ENCODE assay signal across 8 mouse cellular contexts in genomic region chr14:8317194-8318097, GRCm38 (mm10). TPM values are rescaled to one million over a fixed set of nuclear protein-coding genes. Genes with fewer than 3 reads are reported as not detected.
DNase-seq lines count a peak whose midpoint lies in the region; ATAC-seq and TF ChIP-seq lines count a peak whose summit lies in the region.

Gene Fam107a, minus strand, starts transcription at chr14:8318023.

- no peak within 1 kb of the TSS for H3K27ac ChIP-seq in heart, embryonic 15.5 days
- H3K27ac ChIP-seq in embryonic facial prominence, embryonic 13.5 days = no peak within 1 kb of the TSS
- no peak within 1 kb of the TSS for H3K27ac ChIP-seq in intestine, embryonic 15.5 days
- no peak within 1 kb of the TSS for H3K27ac ChIP-seq in midbrain, embryonic 11.5 days (ENCODE audit: low read depth, low read length)
- H3K27ac ChIP-seq in thymus, adult 2 months (ENCODE audit: control insufficient read depth, insufficient read depth, low read length) = no peak within 1 kb of the TSS

- no peak for TF ChIP-seq CTCF in thymus, adult 2 months (IDR thresholded peaks at IDR 0.05; ENCODE audit: borderline replicate concordance, control insufficient read depth, extremely low read depth, insufficient read depth, low read length, poor library complexity)

- DNase-seq in heart, postnatal 4 days = no peak
- DNase-seq in midbrain, embryonic 11.5 days (ENCODE audit: low spot score, missing footprints) = peak; percentile 92
- no peak for DNase-seq in thymus, adult 2 months
- no peak for DNase-seq in gastrocnemius, postnatal 4 days (ENCODE audit: low spot score in 2 of 2)

- H3K4me1 ChIP-seq in heart, embryonic 15.5 days (replicated peaks) = peaks cover 16% of the 10 kb centered on the region
- H3K4me1 ChIP-seq in embryonic facial prominence, embryonic 13.5 days = peaks cover 21% of the 10 kb centered on the region
- peaks cover 5% of the 10 kb centered on the region; the same call in 1 of the 2 replicates for H3K4me1 ChIP-seq in intestine, embryonic 15.5 days (replicated peaks)
- peaks cover 11% of the 10 kb centered on the region for H3K4me1 ChIP-seq in midbrain, embryonic 11.5 days (ENCODE audit: control insufficient read depth, insufficient read depth, low read length)
- no peaks in the 10 kb centered on the region for H3K4me1 ChIP-seq in thymus, adult 2 months (replicated peaks; ENCODE audit: control insufficient read depth, insufficient read depth, low read length)

- H3K27me3 ChIP-seq in heart, embryonic 15.5 days = peaks cover 37% of the 10 kb centered on the region
- H3K27me3 ChIP-seq in embryonic facial prominence, embryonic 13.5 days = peaks cover 42% of the 10 kb centered on the region
- H3K27me3 ChIP-seq in intestine, embryonic 15.5 days (replicated peaks) = peaks cover 36% of the 10 kb centered on the region
- peaks cover 24% of the 10 kb centered on the region for H3K27me3 ChIP-seq in midbrain, embryonic 11.5 days (ENCODE audit: control insufficient read depth, insufficient read depth, low read length)
- H3K27me3 ChIP-seq in thymus, adult 2 months (ENCODE audit: control insufficient read depth, insufficient read depth, low read length) = peaks cover 7% of the 10 kb centered on the region; the same call in 1 of the 2 replicates

- ATAC-seq in heart, embryonic 15.5 days (replicated peaks; ENCODE audit: insufficient number of reproducible peaks, insufficient read depth, low FRiP score, low read depth) = no peak
- ATAC-seq in embryonic facial prominence, embryonic 13.5 days (ENCODE audit: insufficient number of reproducible peaks, insufficient read depth, low FRiP score, low TSS enrichment, low read depth) = peak; percentile 40
- peak; percentile 34; the same call in 1 of the 2 replicates for ATAC-seq in intestine, embryonic 15.5 days
- peak; percentile 64 for ATAC-seq in midbrain, embryonic 11.5 days (ENCODE audit: low FRiP score)
- no peak for ATAC-seq in megakaryocyte, adult 5-6 weeks (ENCODE audit: poor library complexity, severe bottlenecking)

- 10% methylated on average over 41 of the region's 41 CpGs for WGBS in heart, embryonic 15.5 days
- 11% methylated on average over 41 of the region's 41 CpGs for WGBS in embryonic facial prominence, embryonic 13.5 days
- WGBS in intestine, embryonic 15.5 days = 8% methylated on average over 41 of the region's 41 CpGs
- 13% methylated on average over 41 of the region's 41 CpGs for WGBS in midbrain, embryonic 11.5 days
- WGBS in thymus, adult 2 months = 25% methylated on average over 41 of the region's 41 CpGs

- no peaks in the 10 kb centered on the region for H3K9me3 ChIP-seq in heart, embryonic 15.5 days (replicated peaks)
- no peaks in the 10 kb centered on the region for H3K9me3 ChIP-seq in embryonic facial prominence, embryonic 13.5 days
- H3K9me3 ChIP-seq in intestine, embryonic 15.5 days = no peaks in the 10 kb centered on the region
- H3K9me3 ChIP-seq in midbrain, embryonic 11.5 days (ENCODE audit: control insufficient read depth, low read length) = no peaks in the 10 kb centered on the region

- H3K9ac ChIP-seq in heart, embryonic 15.5 days = 0 out of 2 replicates have a peak within 1 kb of the TSS, but pooled peaks have one; percentile 16
- peak within 1 kb of the TSS; percentile 60 for H3K9ac ChIP-seq in embryonic facial prominence, embryonic 13.5 days
- H3K9ac ChIP-seq in intestine, embryonic 15.5 days = no peak within 1 kb of the TSS
- H3K9ac ChIP-seq in midbrain, embryonic 11.5 days (ENCODE audit: low read length) = 0 out of 2 replicates have a peak within 1 kb of the TSS, but pooled peaks have one; percentile 10

- H3K4me2 ChIP-seq in heart, embryonic 15.5 days = peak within 1 kb of the TSS; percentile 68
- peak within 1 kb of the TSS; percentile 59 for H3K4me2 ChIP-seq in embryonic facial prominence, embryonic 13.5 days
- peak within 1 kb of the TSS; percentile 58 for H3K4me2 ChIP-seq in intestine, embryonic 15.5 days (replicated peaks)
- H3K4me2 ChIP-seq in midbrain, embryonic 11.5 days = peak within 1 kb of the TSS; percentile 39

- TF ChIP-seq POLR2A in thymus, adult 2 months (IDR thresholded peaks at IDR 0.05; ENCODE audit: control insufficient read depth, extremely low read depth, insufficient read depth, low read length, poor library complexity) = no peak

- H3K4me3 ChIP-seq in heart, embryonic 15.5 days = peak within 1 kb of the TSS; percentile 41
- peak within 1 kb of the TSS; percentile 39 for H3K4me3 ChIP-seq in embryonic facial prominence, embryonic 13.5 days
- H3K4me3 ChIP-seq in intestine, embryonic 15.5 days (replicated peaks) = peak within 1 kb of the TSS; percentile 22
- peak within 1 kb of the TSS; percentile 12 for H3K4me3 ChIP-seq in midbrain, embryonic 11.5 days (ENCODE audit: low read depth, low read length)
- no peak within 1 kb of the TSS for H3K4me3 ChIP-seq in thymus, adult 2 months (ENCODE audit: control insufficient read depth, insufficient read depth, low read length)

- H3K36me3 ChIP-seq in heart, embryonic 15.5 days = no peaks in the 10 kb centered on the region
- H3K36me3 ChIP-seq in embryonic facial prominence, embryonic 13.5 days = no peaks in the 10 kb centered on the region
- no peaks in the 10 kb centered on the region for H3K36me3 ChIP-seq in intestine, embryonic 15.5 days
- no peaks in the 10 kb centered on the region for H3K36me3 ChIP-seq in midbrain, embryonic 11.5 days (ENCODE audit: control insufficient read depth, insufficient read depth, low read length)
- no peaks in the 10 kb centered on the region for H3K36me3 ChIP-seq in thymus, adult 2 months (ENCODE audit: control insufficient read depth, insufficient read depth, low read length)

RNA-seq across cellular contexts. Expression of gene Fam107a, which starts in this region (rescaled TPM):
- 0.44 and 0.62 TPM in 2 replicates for polyA plus RNA-seq in heart, embryonic 15.5 days (2015; fragmentation: Nextera tagmentation; extraction: Ambion mirVana)
- total RNA-seq in heart, postnatal 4 days (2021) = 1 to 10 TPM; 1.7 to 2.1 TPM
- 1.0 and 2.3 TPM in 2 replicates for polyA plus RNA-seq in embryonic facial prominence, embryonic 13.5 days (2015; fragmentation: Nextera tagmentation; extraction: Ambion mirVana)
- 0.43 and 0.44 TPM in 2 replicates for polyA plus RNA-seq in intestine, embryonic 15.5 days (2015; fragmentation: Nextera tagmentation; extraction: Ambion mirVana)
- polyA plus RNA-seq in midbrain, embryonic 11.5 days (2014; fragmentation: Nextera tagmentation; extraction: Ambion mirVana) = 0.20 and 0.33 TPM in 2 replicates
- 0.09 TPM in 1 of 2 replicates, not detected in the other for total RNA-seq in megakaryocyte, adult 5-6 weeks (2015)
- total RNA-seq in megakaryocyte, adult 5-6 weeks (2017) = not detected in 2 replicates
- 1.1 and 2.1 TPM in 2 replicates for polyA plus RNA-seq in thymus, adult 2 months (2012; rRNA removed)
- 1 to 10 TPM; 1.3 to 2.2 TPM for total RNA-seq in gastrocnemius, postnatal 4 days (2021)

Comparison
In these comparisons a context has a peak if more than half of its experiments do, and no peak if none do; other contexts are left out.
1. Peak in ATAC-seq, H3K4me3 ChIP-seq and H3K4me2 ChIP-seq in intestine, embryonic 15.5 days; RNA of the gene not detected or under 1 TPM.
2. Peak in DNase-seq, ATAC-seq, H3K4me3 ChIP-seq, H3K9ac ChIP-seq and H3K4me2 ChIP-seq in midbrain, embryonic 11.5 days; RNA of the gene not detected or under 1 TPM.